In the genomic region with DNA sequence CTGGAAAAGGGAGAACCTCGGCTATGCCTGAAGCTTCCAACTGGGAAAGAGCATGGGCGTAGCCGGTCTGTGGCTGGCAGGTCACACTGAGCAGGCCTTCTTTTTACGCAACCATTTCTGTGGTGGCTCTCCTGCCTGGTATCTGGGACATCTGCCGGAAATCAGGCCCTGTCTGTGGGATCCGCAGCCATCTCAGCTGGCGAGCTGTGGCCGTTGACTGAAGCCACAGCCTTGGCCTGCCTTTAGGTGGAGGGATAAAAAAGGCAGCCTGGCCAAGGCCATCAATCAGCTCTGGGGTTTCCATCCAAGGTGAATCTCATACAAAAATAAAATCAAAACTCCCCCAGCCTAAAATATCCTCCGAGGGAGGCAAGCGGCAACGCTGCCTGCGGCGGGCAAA, we compare ENCODE assay signal across 31 mouse cellular contexts.
DNase-seq lines count a peak whose midpoint lies in the region; ATAC-seq lines count a peak whose summit lies in the region.
"Had no signal": no experiment of that assay in that cellular context is flagged by ENCODE, and none has a peak within 500 bp of the region (broad histone marks: within the 10 kb centered on the region; RNA-seq: fewer than 3 reads in every experiment).

No protein-coding gene starts in this region.

- no peak overlapping the region for H3K27ac ChIP-seq in forebrain, embryonic 16.5 days (ENCODE audit: low read length)
- H3K27ac ChIP-seq: heart, embryonic 10.5 days; heart, embryonic 15.5 days; hindbrain, embryonic 13.5 days; kidney, postnatal 0 days; liver, embryonic 14.5 days; macrophage; midbrain, embryonic 10.5 days; midbrain, embryonic 15.5 days had no signal

- H3K4me1 ChIP-seq in forebrain, embryonic 16.5 days (replicated peaks; ENCODE audit: control insufficient read depth, insufficient read depth, low read length) = no peaks in the 10 kb centered on the region
- H3K4me1 ChIP-seq: heart, embryonic 10.5 days; heart, embryonic 15.5 days; hindbrain, embryonic 13.5 days; midbrain, embryonic 10.5 days; midbrain, embryonic 15.5 days had no signal

- no peaks in the 10 kb centered on the region for H3K27me3 ChIP-seq in forebrain, embryonic 16.5 days (replicated peaks; ENCODE audit: control insufficient read depth, insufficient read depth, low read length)
- H3K27me3 ChIP-seq: heart, embryonic 15.5 days; hindbrain, embryonic 13.5 days; midbrain, embryonic 15.5 days had no signal

- no peak overlapping the region for H3K9ac ChIP-seq in forebrain, embryonic 16.5 days (replicated peaks; ENCODE audit: low read depth, low read length)
- H3K9ac ChIP-seq: forebrain, postnatal 0 days; heart, embryonic 15.5 days; hindbrain, embryonic 13.5 days; liver, embryonic 14.5 days; midbrain, embryonic 15.5 days had no signal

- WGBS in forebrain, embryonic 16.5 days = 94% methylated on average over 13 of the region's 13 CpGs

- no peak overlapping the region for H3K4me3 ChIP-seq in forebrain, embryonic 16.5 days (replicated peaks; ENCODE audit: low read length)
- H3K4me3 ChIP-seq: erythroblast, embryonic 14.5 days; heart, embryonic 10.5 days; heart, embryonic 15.5 days; hindbrain, embryonic 13.5 days; midbrain, embryonic 10.5 days; midbrain, embryonic 15.5 days had no signal

- DNase-seq in cerebellum, adult 9-11 months = peak; percentile 10
- DNase-seq in cerebellum, adult 8-10 months = no peak
- no peak for DNase-seq in frontal cortex, postnatal 25 days (ENCODE audit: low spot score in 2 of 2)
- DNase-seq in spleen, adult 18-20 months = no peak
- DNase-seq: adrenal gland, adult 8-10 months; B cell, adult 2 months; forebrain, postnatal 0 days; gastrocnemius, postnatal 14 days; heart, adult 11 months; heart, postnatal 36 days; kidney, adult 8-10 months; layer of hippocampus, postnatal 36 days; liver; lung, adult 2 months; lung, postnatal 10 days; right cerebral cortex, postnatal 4 days; thymus, adult 2 months; thymus, postnatal 36 days had no signal

- no peaks in the 10 kb centered on the region for H3K36me3 ChIP-seq in forebrain, embryonic 16.5 days (ENCODE audit: control insufficient read depth, insufficient read depth)
- H3K36me3 ChIP-seq: heart, embryonic 10.5 days; heart, embryonic 15.5 days; hindbrain, embryonic 13.5 days; midbrain, embryonic 10.5 days; midbrain, embryonic 15.5 days had no signal

- H3K4me2 ChIP-seq in forebrain, embryonic 16.5 days (ENCODE audit: low read length) = no peak overlapping the region
- H3K4me2 ChIP-seq: heart, embryonic 15.5 days; hindbrain, embryonic 13.5 days; midbrain, embryonic 15.5 days had no signal

- H3K9me3 ChIP-seq in forebrain, embryonic 16.5 days (ENCODE audit: control insufficient read depth, low read length) = no peaks in the 10 kb centered on the region
- H3K9me3 ChIP-seq: heart, embryonic 10.5 days; heart, embryonic 15.5 days; hindbrain, embryonic 13.5 days; midbrain, embryonic 10.5 days; midbrain, embryonic 15.5 days had no signal

- peak; percentile 70 for ATAC-seq in frontal cortex, adult (ENCODE audit: low TSS enrichment)
- ATAC-seq in megakaryocyte, adult 5-6 weeks (ENCODE audit: poor library complexity, severe bottlenecking) = peak; percentile 15
- no peak for ATAC-seq in forebrain, embryonic 16.5 days
- ATAC-seq: forebrain, postnatal 0 days; intestine, embryonic 16.5 days; midbrain, embryonic 15.5 days had no signal
